Mouse (Mus musculus): ENCODE measurements at regions not wholly inside any gene's neighbourhood (a gene's known extent, or its start where the extent isn't known, plus 50 kb on each side); places are given as distances from the start of the nearest gene placed in this dataset.

DNA sequence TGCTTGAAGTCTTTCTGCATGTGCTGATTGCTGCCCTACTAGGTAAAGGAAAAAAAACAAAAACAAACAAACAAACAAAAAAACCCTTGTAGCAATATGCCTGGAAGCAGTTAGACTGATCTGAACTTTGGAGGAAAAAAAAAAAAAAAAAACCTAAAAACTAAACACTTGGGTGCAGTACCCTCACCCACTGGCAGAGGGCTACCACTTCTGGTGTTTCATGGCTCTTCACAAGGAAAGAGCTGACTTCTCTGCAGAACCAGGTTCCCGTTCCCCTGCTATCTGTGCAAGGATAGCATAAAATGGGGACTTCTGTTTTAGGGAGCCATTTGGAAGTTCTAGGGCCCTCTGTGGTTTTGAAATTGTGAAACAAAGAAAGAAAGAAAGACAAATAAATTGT, 52.2 kb upstream of the Otud4 start:
- DNase-seq, result peak; percentile 12 to 66

DNA sequence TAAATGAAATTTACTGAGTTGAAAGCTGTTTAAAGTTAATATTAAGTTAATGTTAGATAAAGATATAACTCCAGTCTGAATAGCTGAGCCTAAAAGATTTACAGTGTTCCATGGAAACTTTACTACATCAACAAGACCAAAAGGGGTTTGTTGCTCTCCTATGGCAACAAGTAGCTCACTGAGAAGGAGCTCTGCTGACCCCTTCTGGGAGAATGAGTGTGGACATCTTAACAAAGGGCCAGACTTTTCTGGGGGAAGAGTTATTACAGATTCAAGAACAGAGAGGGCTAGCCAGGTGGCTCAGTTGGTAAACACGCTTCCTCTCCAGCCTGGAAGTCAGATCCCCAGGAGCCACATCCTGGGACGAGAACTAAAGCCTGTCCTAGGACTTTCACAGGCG, 54.5 kb upstream of the Otud4 start:
- peak; percentile 46 to 61 for DNase-seq

DNA sequence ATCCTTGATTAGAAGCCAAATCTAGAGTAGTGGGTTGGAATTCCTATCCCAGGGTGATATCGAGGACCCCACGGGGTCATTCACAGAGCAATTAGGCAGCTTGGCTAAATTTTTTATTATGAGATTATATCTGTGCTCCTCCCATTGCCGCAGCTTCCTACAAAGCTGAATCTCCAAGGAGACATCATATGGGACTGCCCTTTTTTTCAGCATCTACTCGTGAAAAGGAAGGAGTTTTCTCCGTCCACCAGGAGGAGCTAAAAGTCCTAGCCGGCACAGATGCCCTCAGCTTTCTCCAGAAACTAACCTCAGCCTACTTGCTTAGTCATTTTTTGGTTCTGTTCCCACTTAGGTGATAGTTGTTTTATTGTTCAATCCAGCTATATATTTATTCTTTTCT, 56.1 kb upstream of the Otud4 start:
- peak; percentile 31 to 34 for DNase-seq

DNA sequence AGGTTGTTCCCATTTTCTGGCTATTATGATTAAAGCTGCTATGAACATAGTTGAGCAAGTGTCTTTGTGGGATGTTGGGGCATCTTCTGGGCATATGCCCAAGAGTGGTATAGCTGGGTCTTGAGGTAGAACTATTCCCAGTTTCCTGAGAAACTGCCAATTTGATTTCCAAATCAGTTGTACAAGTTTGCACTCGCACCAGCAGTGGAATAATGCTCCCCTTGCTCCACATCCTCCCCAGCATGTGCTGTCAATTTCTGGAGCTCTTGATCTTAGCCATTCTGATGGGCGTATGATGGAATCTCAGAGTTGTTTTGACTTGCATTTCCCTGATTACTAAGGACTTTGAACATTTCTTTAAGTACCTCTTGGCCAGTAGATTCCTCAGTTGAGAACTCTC, 57.2 kb upstream of the Otud4 start:
- DNase-seq, result no peak

DNA sequence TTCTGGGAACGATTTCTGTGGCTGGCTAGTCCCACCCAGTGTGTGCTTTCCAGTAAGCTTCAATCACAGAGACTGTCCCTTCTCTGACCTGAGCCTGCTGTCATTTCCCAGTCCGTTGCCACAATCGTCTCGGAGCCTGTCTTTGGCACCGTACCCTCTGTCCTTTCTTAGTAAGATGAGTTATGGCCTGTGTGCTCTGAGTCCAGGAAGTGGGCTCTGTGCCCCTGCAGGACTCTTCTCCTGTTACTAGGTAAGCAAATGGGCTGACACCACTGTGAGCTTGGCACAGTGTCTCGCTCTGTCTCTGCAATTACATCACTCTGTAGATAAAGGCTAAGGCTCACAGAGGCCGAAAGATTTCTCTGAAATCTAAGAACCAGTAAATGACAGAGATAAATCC, 63.3 kb upstream of the Otud4 start:
- peak in 1 of 2 experiments; percentile 14 for DNase-seq

DNA sequence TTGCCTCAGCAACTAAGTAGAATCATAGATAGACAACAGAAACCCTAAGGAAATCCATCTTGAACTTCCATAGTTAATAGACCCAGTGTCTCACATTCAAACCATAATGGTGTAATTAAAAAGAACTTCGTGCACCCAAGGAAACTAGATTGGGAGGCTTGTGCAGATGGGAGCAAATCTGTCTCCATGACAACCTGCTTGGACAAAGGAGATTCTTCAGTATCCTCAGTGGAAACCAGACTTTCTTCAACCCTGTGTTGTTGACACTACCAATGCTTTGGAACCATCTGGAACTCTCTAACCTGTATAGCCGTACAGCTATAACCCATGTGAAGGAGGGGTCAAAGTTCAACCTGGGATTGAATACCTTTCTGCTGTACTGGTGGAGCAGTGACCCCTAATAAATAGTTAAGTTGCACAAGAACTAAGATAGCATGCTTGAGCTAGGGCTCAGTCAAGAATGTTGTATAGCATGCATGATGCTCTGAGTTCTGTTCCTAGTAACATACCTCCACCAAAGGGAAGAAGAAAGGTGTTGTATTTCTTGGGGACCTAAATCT, 64.2 kb upstream of the Otud4 start:
- DNase-seq, result no peak

DNA sequence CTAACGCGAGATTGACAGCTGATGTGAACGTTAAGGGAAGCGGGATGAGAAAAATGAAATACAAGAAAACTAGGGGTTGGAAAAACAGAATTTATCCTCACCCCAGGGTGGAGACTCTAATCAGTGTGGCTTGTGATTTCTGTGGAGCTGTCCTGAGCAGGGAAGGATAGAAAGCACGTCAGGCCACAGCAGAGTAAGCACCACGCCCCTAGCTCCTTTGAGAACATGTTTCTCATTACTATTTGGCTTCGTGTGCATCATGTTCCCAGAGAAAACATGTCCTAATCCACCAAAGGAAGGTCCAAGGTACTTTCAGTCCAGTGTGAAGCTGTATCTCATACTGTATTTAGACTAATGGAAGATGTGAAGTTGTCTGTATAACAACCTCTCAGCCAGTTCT, 65.9 kb upstream of the Otud4 start:
- no peak for DNase-seq

DNA sequence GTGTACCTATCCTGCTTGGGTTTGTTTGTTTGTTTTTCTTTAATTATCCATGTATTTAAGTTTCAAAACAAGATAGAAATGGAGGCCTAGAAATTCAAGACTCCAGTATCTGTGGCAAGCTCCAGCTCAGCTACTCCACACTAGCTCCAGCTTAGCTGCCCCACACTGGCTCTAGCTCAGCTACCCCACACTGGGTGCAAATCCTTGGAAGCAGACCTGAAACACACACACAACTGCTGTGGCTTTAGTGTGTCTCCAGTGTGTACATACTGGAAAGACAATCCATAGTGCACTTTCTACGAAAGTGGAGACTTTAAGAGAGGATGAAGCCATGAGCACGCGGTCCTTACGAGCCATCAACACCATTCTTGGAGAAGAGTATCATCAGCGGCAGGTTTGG, 66.9 kb upstream of the Otud4 start:
- no peak for DNase-seq

DNA sequence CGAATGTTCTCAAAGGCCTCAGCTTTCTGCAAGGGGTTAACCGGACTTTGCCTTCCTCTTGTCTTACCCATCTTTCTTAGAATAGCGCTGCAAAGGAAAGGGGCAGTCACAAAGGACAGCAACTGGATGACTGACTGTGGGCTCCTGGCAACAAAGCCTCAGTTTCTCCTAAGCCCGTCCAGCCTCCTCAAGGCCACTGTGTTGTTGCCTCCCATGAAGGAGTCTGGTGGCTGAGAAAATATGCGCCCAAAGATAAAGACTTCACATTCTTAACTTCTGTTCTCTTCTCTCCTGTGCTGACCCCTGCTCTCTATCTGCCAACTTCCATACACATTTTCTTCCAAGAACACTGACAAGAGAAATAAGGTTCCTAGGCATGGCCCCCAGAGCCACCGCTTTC, 76.3 kb upstream of the Otud4 start:
- DNase-seq, result no peak

DNA sequence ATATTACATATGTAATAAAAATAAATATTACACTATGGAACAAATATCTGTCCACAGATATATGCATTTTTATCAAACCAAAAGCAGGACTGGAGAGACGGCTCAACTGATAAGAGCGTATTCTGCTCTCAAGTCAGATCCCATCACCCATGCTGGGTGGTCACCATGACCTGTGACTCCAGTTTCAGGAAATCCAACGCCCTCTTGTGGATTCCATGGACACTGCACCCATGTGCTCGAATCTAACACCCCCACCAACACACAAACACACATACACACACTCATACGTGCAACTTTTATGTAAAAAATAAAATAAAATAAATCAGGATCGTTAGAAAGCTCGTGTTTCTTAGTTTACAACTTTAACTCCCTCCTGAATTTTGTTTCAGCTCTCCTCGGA, 76.7 kb upstream of the Otud4 start:
- DNase-seq, result no peak

DNA sequence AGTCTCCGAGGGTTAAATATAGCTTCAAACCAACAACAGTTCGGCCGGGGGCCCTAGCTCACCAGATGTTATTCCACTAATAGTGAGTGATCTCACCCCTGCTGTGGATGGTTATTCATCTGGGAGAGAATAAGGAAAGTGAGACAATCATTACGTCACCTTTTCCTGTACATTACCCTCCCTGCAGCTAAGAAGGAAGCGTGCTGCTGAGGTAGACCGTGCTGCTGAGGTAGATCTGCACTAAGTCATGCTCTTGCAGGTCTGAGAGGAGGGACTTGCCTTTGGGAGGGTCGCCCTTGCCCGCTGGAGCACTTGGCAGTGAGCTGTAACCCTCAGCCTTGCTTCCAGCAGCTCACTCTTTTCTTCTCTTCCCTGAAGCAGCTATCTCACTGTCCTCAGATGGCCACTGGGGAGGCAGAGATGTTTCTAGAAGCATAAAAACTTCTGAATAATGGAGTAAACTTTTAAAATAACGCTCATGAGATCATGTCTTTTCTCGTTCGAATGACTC, 77.3 kb upstream of the Otud4 start:
- peak in 1 of 2 experiments; percentile 4 for DNase-seq

DNA sequence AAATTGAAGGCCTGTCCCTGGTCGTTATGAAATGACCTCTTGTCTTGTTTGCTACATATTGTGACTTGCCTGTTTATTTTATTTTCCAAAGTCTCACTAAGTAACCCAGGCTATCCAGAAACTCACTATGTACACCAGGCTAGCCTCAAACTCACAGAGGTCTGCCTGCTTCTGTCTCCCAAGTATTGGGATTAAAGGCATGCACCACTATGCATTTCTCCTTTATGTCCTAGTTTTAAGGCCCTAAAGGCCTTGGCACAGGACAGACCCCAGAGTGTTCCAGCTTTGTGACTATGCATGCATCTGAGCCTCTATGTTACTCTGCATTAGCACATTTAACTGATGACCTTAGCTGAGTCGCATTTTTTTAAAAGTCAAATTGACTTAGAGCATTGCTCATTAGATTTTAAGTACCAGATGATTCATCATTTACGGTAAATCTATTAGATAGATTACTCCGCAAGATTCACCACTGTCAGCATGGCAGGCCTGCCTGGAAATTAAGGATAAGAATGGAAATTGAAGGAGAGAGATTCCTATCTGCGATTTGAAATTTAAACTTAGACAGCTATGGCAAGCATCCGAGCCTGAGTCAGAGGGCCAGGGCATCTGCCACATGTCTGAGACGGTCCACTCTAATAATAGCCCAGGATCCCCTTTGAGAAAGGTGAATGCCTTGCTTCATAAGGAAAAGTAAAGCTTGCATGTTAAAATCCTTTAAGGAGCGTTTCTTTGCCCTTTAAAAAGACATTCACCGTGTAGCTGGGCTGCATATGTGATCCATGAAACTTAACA, 78.0 kb upstream of the Otud4 start:
- DNase-seq, result no peak

DNA sequence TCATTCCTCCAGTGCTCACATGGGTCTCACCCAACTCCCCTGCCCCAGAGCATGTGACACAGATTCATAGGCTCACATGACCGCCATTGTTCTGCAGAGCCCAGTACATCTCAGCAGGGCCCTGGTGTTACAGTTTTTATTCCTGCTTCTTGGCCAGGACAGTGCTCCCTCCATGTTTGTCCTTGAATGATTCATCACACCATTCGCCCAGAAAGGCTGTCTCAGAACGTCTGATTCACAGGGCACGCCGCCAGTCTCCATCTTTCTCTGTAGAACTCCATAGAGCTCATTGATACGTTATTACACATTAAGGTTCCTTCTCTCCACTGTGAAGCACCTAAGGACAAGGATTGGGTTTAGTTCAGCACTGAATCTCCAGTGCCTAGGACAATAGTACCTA, 79.9 kb upstream of the Otud4 start:
- DNase-seq, result no peak

DNA sequence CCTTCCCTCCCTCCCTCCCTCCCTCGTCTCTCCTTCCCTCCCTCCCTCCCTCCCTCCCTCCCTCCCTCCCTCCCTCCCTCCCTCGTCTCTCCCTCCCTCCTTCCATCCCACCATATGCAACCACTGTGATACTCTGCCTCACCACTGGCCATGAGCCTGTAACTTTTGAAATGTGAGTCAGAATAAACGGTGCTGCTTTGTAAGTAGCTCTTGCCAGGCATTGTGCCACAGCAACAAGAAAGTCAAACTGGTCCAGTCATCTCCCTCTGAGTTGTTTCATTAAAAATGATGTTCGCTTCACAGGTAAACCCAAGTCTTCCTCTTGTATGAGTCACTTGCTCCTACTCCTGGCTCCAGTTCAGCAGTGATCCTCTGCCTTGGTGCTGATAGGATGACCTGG, 85.1 kb upstream of the Otud4 start:
- DNase-seq, result no peak

DNA sequence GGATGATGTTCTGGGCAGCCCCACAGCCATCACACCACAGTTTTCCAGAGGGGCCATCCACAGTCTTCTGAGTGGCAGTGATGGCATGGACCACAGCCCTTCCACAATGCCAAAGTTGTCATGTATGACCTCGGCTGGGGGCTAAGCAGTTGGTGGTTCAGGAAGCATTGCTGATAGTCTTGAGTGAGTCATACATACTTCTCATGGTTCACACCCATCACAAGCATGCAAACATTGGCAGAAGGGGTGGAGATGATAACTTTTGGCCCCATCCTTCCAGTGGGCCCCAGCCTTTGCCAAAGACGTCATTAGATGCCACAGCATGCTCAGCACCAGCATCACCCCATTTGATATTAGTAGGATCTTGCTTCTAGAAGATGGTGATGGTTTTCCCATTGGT, 89.3 kb upstream of the Otud4 start:
- no peak for DNase-seq

DNA sequence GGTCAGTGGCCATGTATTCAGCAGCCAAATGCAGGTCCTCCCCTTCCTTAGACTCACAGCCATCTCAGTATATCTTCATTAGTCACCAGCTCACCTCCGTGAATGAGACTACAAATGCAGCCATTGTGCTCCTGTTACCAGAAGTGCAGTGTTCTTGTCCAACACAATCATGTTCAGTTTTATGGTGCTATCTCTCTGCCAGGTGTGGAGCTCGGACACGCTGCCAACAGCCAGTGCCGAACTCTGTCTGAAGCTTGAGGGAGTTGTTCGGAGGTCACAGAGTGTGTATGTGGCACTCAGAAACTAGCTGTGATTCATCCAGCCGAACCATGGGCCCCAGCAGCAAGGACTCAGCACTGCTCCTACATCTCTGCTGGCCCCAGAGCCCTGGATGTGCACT, 91.3 kb upstream of the Otud4 start:
- no peak for DNase-seq

DNA sequence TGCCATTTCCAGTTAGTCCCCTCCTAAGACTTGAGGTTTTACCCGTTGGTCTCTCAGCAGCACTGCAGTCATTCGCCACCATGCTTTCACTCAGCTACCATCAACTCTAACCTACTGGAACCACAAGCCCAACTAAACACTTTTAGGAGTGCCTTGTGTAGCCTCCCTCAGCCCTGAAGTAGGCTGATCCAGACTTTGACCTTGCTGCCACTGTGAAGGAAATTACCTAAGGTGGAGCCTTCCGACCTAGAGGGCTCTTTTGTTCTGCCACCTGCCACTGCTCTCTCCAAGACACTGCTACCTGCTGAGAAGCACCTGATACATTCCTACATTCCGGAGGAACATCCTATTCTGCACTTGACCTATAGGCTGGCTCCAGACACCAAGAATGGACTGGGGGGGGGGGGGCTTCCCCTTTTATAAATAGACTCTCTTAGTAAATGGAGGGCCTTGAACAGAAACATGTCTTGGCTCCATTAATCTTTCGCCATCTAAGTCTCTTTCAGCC, 93.5 kb upstream of the Otud4 start:
- no peak for DNase-seq

DNA sequence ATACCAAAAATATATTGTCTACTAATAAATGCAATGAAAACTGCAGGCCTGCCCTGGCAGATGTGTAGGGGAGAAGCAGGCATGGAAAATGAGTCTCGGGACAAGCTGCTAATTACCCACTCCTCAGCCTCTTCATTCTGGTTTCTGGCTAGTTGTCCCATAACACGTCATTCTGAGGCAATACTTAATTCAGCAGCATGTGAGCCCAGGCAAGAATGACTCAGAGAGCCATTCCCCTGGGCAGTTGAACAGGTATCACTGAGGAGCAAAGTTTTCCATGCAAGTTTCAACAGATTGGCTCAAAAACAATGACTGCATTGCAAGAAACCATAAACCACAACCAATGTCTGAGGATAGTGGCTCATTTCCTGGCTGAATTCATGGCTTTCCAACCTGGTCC, 97.0 kb upstream of the Otud4 start:
- no peak for DNase-seq

DNA sequence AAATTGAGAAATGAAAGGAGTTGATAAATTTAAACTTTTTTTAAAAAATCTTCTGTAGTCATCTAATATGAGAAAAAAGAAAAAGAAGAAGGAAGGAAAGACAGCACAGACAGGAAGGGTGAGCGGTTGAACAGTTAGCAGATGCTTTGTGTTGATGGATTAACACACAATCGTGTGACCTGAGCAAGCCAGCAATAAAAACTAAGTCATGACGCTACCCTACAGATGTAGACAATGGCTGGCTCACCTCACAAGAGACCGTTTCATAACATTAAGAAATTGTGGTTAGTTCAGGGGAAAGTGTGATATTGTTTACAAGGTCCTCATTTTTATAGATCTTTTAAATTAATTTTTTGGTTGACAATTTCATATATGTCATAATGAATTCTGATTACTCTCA, 99.4 kb upstream of the Otud4 start:
- DNase-seq, result no peak

DNA sequence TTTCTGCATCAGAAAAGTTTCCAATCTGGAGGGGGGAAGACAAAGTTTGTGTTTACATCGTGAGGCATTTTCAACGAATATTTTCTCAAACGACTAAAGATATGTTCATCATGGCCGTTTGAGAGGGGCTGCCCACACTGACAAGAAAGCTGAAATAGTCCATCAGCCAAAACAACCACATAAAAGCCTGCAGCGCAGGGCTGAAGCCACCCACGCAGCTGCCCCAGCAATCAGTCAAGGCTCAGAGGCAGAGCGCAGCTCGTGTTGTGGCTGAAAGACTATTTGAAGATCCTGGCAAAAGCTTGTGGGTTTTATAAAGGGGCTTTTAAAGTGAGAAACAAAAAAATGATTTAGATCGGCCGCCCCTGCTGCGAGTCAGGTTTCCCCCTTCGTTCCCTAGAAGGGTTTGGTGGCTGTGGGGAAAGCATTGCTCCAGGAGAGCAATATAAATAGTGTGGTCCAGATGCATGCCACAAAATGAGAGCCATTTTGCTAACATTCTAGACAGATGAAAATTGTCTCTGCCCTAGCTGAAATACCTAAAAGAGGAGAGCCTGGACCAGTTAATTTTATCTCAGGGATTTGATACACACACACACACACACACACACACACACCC, 105.0 kb upstream of the Otud4 start:
- DNase-seq, result no peak

DNA sequence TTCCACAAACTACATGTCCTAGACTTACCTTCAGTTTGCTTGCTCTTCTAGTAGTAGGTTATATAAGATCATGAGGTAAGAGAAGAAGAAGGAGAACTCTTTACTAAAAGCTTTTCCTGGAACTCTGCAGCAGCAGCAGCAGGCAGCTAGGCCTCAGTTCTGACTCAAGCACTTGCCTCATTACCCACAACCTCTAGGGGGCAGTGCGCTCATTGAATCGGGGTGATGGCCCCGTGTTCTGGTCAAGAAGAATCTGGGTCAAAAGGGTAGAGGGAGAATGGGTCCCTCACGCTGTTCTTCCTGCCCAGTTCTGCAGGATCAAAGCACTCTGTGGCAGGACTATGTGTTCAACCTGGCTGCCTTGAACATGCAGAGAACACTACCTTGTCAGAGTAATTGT, 109.9 kb upstream of the Otud4 start:
- peak in 1 of 2 experiments; percentile 4 for DNase-seq

DNA sequence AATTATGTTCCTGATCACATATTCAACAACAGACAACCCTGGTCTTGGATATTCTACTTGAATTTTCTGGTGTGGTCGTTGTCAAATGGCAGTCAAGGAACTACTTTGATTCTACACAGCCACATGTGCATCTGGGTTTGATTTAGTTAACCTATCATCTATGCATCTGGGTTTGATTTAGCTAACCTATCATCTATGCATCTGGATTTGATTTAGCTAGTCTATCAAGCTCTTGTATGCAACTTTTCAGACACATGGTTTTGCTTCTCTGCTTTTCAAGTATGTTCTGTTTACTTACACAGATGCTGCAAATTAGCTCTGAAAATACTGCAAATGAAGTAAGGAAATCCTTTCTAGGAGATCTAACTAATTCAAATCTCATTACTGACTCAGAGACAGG, 117.4 kb upstream of the Otud4 start:
- DNase-seq, result no peak

DNA sequence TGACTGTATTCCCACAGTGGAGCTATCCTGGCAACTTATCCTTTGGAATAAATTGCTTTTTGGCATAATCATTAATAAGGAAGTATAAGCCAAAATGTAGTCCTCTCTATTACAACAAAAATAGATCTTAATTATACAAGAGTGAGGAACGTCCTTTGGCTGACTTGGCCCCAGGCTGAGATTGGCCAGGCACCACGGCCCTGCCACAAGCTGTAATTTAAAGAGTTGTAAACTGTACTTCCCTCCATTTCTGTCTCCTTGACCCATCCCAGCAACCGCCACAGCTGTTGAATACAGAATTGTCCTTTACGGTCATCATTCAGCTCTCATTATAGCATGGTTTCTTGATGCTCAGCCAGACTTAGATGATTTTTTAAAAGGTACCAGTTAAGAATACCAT, 119.6 kb upstream of the Smad1 start:
- no peak for DNase-seq

DNA sequence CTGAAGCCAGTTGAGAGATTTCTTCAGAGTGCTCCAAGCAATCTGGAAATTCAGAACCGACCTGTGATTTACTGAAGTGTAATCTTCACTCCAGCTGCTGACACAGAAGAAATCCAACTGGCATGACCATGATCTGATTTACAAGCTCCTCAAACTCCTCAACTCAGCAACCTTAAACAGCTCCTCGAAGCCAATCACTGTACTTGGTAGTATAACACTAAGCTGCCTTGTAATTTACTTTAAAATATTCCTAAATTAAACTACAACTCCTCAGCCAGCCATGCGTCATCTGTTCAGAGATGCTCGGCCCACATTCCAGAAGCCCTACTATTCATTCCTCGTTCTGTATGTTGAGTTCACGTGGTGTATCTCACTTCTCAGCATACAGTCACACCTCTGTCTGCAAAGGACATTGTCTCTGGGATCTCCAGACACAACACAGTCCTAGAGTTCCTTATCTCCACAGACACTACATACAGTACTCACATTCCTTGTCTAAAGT, 116.0 kb upstream of the Smad1 start:
- no peak for DNase-seq
